Mouse (Mus musculus) kidney, postnatal 0 days (tissue): ENCODE results near the gene Atp10a. TPM values are rescaled to one million over a fixed set of nuclear protein-coding genes. Genes with fewer than 3 reads are reported as not detected.
A peak's percentile ranks its signal among the peaks of the same experiment; 100 is the strongest.

ENCODE experiments used
- ATAC-seq: fragments of 200-750 bp; cut with Nextera tagmentation; replicated peaks from 2 replicates; pipeline ENCODE4 v1.8.0; 2017; ENCODE audit warnings: low read depth, moderate number of reproducible peaks, moderate TSS enrichment, moderate library complexity; ENCODE audit not compliant: low FRiP score
- DNase-seq: peaks from one replicate; pipeline ENCODE4 v3.0.0-alpha.2; 2016; ENCODE audit warnings: low spot score
- H3K27ac ChIP-seq: fragments of 300-500 bp; sonication (generic); 2 replicates; pipeline ENCODE4 v1.5.1; 2014; ENCODE audit warnings: mild to moderate bottlenecking
- H3K27me3 ChIP-seq: fragments of 300-500 bp; sonication (generic); 2 replicates; pipeline ENCODE4 v1.6.1; 2014; ENCODE audit warnings: low read length, mixed read lengths; ENCODE audit not compliant: insufficient read depth
- H3K36me3 ChIP-seq: fragments of 300-500 bp; sonication (generic); 2 replicates; pipeline ENCODE4 v1.6.1; 2014; ENCODE audit warnings: low read length, mixed read lengths; ENCODE audit not compliant: insufficient read depth
- H3K4me1 ChIP-seq: fragments of 300-500 bp; sonication (generic); replicated peaks from 2 replicates; pipeline ENCODE4 v1.6.1; 2014; ENCODE audit warnings: antibody characterized with exemption, low read length, mixed read lengths; ENCODE audit not compliant: insufficient read depth
- H3K4me2 ChIP-seq: fragments of 300-500 bp; sonication (generic); 2 replicates; pipeline ENCODE4 v1.6.1; 2014; ENCODE audit warnings: mild to moderate bottlenecking, low read length, moderate library complexity, mixed read lengths
- H3K4me3 ChIP-seq: fragments of 300-500 bp; sonication (generic); replicated peaks from 2 replicates; pipeline ENCODE4 v1.5.1; 2014; ENCODE audit warnings: low read depth, low read length
- H3K9ac ChIP-seq: fragments of 300-500 bp; sonication (generic); 2 replicates; pipeline ENCODE4 v1.6.1; 2014; ENCODE audit warnings: low read depth, low read length
- H3K9me3 ChIP-seq: fragments of 300-500 bp; sonication (generic); replicated peaks from 2 replicates; pipeline ENCODE4 v1.6.1; 2016; ENCODE audit warnings: low read length, inconsistent platforms, mixed read lengths
- CTCF ChIP-seq: IDR thresholded peaks from 2 replicates; pipeline ENCODE4 v1.5.1; 2016; ENCODE audit warnings: antibody characterized with exemption, low read depth, mild to moderate bottlenecking, moderate library complexity
- WGBS: fragments of 180-500 bp; shearing (Covaris S2); extraction: QIAGEN DNeasy Blood & Tissue Kit; methylation state at CpG from one replicate; pipeline ENCODE4 v1.1.7; 2014; 5-methylcytosine and 5-hydroxymethylcytosine counted together
- polyA plus RNA-seq: library from polyadenylated mRNA; unstranded; fragments of >200 nt; fragmentation: Nextera tagmentation; extraction: Ambion mirVana; gene quantifications from 2 replicates; pipeline ENCODE4 v1.2.1, GENCODE M21; 2015

Atp10a gene
- polyA plus RNA-seq, 1 experiment from 2014 or later: 2.3 TPM

GRCm38 (mm10) chr7:58730831-58731230 lies 74.9 kb downstream of the Atp10a start:
- no peak for DNase-seq
- Histone ChIP-seq H3K4me2 (no peak overlapping the region), H3K4me3 (no peak overlapping the region), H3K4me1 (no peaks in the 10 kb centered on the region; the same call in 1 of the 2 replicates), H3K9ac (no peak overlapping the region), H3K27me3 (no peaks in the 10 kb centered on the region), H3K9me3 (no peaks in the 10 kb centered on the region), H3K36me3 (no peaks in the 10 kb centered on the region), H3K27ac (no peak overlapping the region)
- no peak for ATAC-seq
- TF ChIP-seq CTCF: no peak
- 64% methylated on average over 1 of the region's 1 CpGs for WGBS

GRCm38 (mm10) chr7:58732406-58732805 lies 76.4 kb downstream of the Atp10a start:
- Histone ChIP-seq H3K36me3 (no peaks in the 10 kb centered on the region), H3K4me1 (no peaks in the 10 kb centered on the region; the same call in 1 of the 2 replicates), H3K9me3 (no peaks in the 10 kb centered on the region), H3K4me3 (no peak overlapping the region), H3K4me2 (no peak overlapping the region), H3K27ac (no peak overlapping the region), H3K27me3 (no peaks in the 10 kb centered on the region), H3K9ac (no peak overlapping the region)
- WGBS: 36% methylated on average over 6 of the region's 6 CpGs
- ATAC-seq (no peak), DNase-seq (no peak)
- TF ChIP-seq CTCF: no peak

- no peaks in the 10 kb centered on the region; the same call in 1 of the 2 replicates for H3K4me1 ChIP-seq
- no peaks in the 10 kb centered on the region for H3K27me3 ChIP-seq
- H3K4me3 ChIP-seq: no peak overlapping the region
- no peak for TF ChIP-seq CTCF
- no peak overlapping the region for H3K27ac ChIP-seq
- no peak overlapping the region for H3K9ac ChIP-seq
- no peaks in the 10 kb centered on the region for H3K9me3 ChIP-seq
- no peaks in the 10 kb centered on the region for H3K36me3 ChIP-seq
- 62% methylated on average over 6 of the region's 6 CpGs for WGBS
- DNase-seq: no peak
- ATAC-seq: no peak
- no peak overlapping the region for H3K4me2 ChIP-seq
Measured at GRCm38 (mm10) chr7:58733490-58733901, 77.5 kb downstream of the Atp10a start.

- no peak for TF ChIP-seq CTCF
- ATAC-seq: peak; percentile 92
Measured at GRCm38 (mm10) chr7:58736841-58737547, 81.0 kb downstream of the Atp10a start.

GRCm38 (mm10) chr7:58740196-58740595 lies 84.2 kb downstream of the Atp10a start:
- Histone ChIP-seq H3K4me3 (no peak overlapping the region), H3K4me1 (no peaks in the 10 kb centered on the region), H3K4me2 (no peak overlapping the region), H3K9ac (no peak overlapping the region), H3K27me3 (no peaks in the 10 kb centered on the region), H3K36me3 (no peaks in the 10 kb centered on the region), H3K9me3 (no peaks in the 10 kb centered on the region), H3K27ac (no peak overlapping the region)
- DNase-seq (no peak), ATAC-seq (no peak)
- no peak for TF ChIP-seq CTCF
- 90% methylated on average over 13 of the region's 13 CpGs for WGBS

More at GRCm38 (mm10) chr7:58736841-58737547, 81.0 kb downstream of the Atp10a start:
- no peak overlapping the region for H3K27ac ChIP-seq
- no peak overlapping the region for H3K4me3 ChIP-seq
- peak; percentile 92 for DNase-seq
- no peaks in the 10 kb centered on the region for H3K9me3 ChIP-seq
- H3K4me1 ChIP-seq: no peaks in the 10 kb centered on the region
- H3K4me2 ChIP-seq: no peak overlapping the region
- H3K36me3 ChIP-seq: no peaks in the 10 kb centered on the region
- H3K9ac ChIP-seq: no peak overlapping the region
- no peaks in the 10 kb centered on the region for H3K27me3 ChIP-seq
- WGBS: 22% methylated on average over 3 of the region's 3 CpGs

- DNase-seq (no peak), ATAC-seq (no peak)
- H3K36me3 ChIP-seq: no peaks in the 10 kb centered on the region
- WGBS: 89% methylated on average over 4 of the region's 4 CpGs
- no peaks in the 10 kb centered on the region for H3K9me3 ChIP-seq
- H3K4me1 ChIP-seq: no peaks in the 10 kb centered on the region
- no peak overlapping the region for H3K4me3 ChIP-seq
- H3K27ac ChIP-seq: no peak overlapping the region
- no peak for TF ChIP-seq CTCF
- no peak overlapping the region for H3K9ac ChIP-seq
- no peaks in the 10 kb centered on the region for H3K27me3 ChIP-seq
- H3K4me2 ChIP-seq: no peak overlapping the region
Measured at GRCm38 (mm10) chr7:58740842-58741241, 84.9 kb downstream of the Atp10a start.
